Mouse (Mus musculus) midbrain, postnatal 0 days (tissue): ENCODE measurements around the gene Kalrn. TPM values are rescaled to one million over a fixed set of nuclear protein-coding genes. Genes with fewer than 3 reads are reported as not detected.
A peak's percentile ranks its signal among the peaks of the same experiment; 100 is the strongest.

Experiments
- ATAC-seq: fragments of 200-750 bp; cut with Nextera tagmentation; 2 replicates; pipeline ENCODE4 v1.8.0; 2017; ENCODE audit warnings: moderate number of reproducible peaks, mild to moderate bottlenecking, moderate TSS enrichment, moderate library complexity; ENCODE audit not compliant: low FRiP score
- DNase-seq: peaks from one replicate; pipeline ENCODE4 v3.0.0-alpha.2; 2015; ENCODE audit warnings: low spot score
- H3K27ac ChIP-seq: fragments of 300-500 bp; sonication (generic); 2 replicates; pipeline ENCODE4 v1.5.1; 2014; ENCODE audit warnings: low read depth, mild to moderate bottlenecking, low read length, mixed read lengths
- H3K27me3 ChIP-seq: fragments of 300-500 bp; sonication (generic); 2 replicates; pipeline ENCODE4 v1.6.1; 2014; ENCODE audit warnings: low read length, control low read depth, mixed read lengths; ENCODE audit not compliant: insufficient read depth
- H3K36me3 ChIP-seq: fragments of 300-500 bp; sonication (generic); 2 replicates; pipeline ENCODE4 v1.6.1; 2014; ENCODE audit warnings: low read length, control low read depth, mixed read lengths; ENCODE audit not compliant: insufficient read depth
- H3K4me1 ChIP-seq: fragments of 300-500 bp; sonication (generic); 2 replicates; pipeline ENCODE4 v1.6.1; 2014; ENCODE audit warnings: mild to moderate bottlenecking, control low read depth, antibody characterized with exemption, low read length, mixed read lengths; ENCODE audit not compliant: insufficient read depth
- H3K4me2 ChIP-seq: fragments of 300-500 bp; sonication (generic); 2 replicates; pipeline ENCODE4 v1.6.1; 2014; ENCODE audit warnings: low read depth, mild to moderate bottlenecking, low read length, mixed read lengths; ENCODE audit not compliant: poor library complexity, severe bottlenecking
- H3K4me3 ChIP-seq: fragments of 300-500 bp; sonication (generic); 2 replicates; pipeline ENCODE4 v1.5.1; 2014; ENCODE audit warnings: low read depth, mild to moderate bottlenecking, low read length, moderate library complexity
- H3K9ac ChIP-seq: fragments of 300-500 bp; sonication (generic); replicated peaks from 2 replicates; pipeline ENCODE4 v1.6.1; 2014; ENCODE audit warnings: mild to moderate bottlenecking, low read length, moderate library complexity, mixed read lengths; ENCODE audit not compliant: poor library complexity, severe bottlenecking
- H3K9me3 ChIP-seq: fragments of 300-500 bp; sonication (generic); 2 replicates; pipeline ENCODE4 v1.6.1; 2016; ENCODE audit warnings: low read length, control low read depth
- CTCF ChIP-seq: IDR thresholded peaks from 2 replicates; pipeline ENCODE4 v1.5.1; 2016; ENCODE audit warnings: antibody characterized with exemption, mild to moderate bottlenecking
- WGBS: fragments of 180-500 bp; shearing (Covaris S2); extraction: QIAGEN DNeasy Blood & Tissue Kit; methylation state at CpG from one replicate; pipeline ENCODE4 v1.1.7; 2014; 5-methylcytosine and 5-hydroxymethylcytosine counted together
- polyA plus RNA-seq: library from polyadenylated mRNA; unstranded; fragments of >200 nt; fragmentation: Nextera tagmentation; extraction: Ambion mirVana; gene quantifications from 2 replicates; pipeline ENCODE4 v1.2.1, GENCODE M21; 2015
- total RNA-seq: library from RNA; depleted of rRNA; stranded (reverse); fragments of >200 nt; gene quantifications from 2 replicates; pipeline ENCODE4 v1.2.3, GENCODE M21; 2014

Kalrn gene
- total and polyA plus RNA-seq, 2 experiments from 2014 or later, result 23.6 to 128 TPM

- no peaks in the 10 kb centered on the region for H3K9me3 ChIP-seq
- ATAC-seq, result peak; percentile 75
- H3K36me3 ChIP-seq, result no peaks in the 10 kb centered on the region
- peak overlapping the region; percentile 99 for H3K9ac ChIP-seq
- H3K27ac ChIP-seq, result peak overlapping the region; percentile 98
- no peaks in the 10 kb centered on the region for H3K27me3 ChIP-seq
- peak overlapping the region; percentile 97 for H3K4me3 ChIP-seq
- peak; percentile 60 for DNase-seq
- peaks cover 14% of the 10 kb centered on the region; the same call in 1 of the 2 replicates for H3K4me1 ChIP-seq
- under 1% methylated on average over 27 of the region's 42 CpGs for WGBS
- no peak for TF ChIP-seq CTCF
- H3K4me2 ChIP-seq, result peak overlapping the region; percentile 82
Observed at GRCm38 (mm10) chr16:34573856-34574491, 642 bp upstream of the Kalrn start.

DNA sequence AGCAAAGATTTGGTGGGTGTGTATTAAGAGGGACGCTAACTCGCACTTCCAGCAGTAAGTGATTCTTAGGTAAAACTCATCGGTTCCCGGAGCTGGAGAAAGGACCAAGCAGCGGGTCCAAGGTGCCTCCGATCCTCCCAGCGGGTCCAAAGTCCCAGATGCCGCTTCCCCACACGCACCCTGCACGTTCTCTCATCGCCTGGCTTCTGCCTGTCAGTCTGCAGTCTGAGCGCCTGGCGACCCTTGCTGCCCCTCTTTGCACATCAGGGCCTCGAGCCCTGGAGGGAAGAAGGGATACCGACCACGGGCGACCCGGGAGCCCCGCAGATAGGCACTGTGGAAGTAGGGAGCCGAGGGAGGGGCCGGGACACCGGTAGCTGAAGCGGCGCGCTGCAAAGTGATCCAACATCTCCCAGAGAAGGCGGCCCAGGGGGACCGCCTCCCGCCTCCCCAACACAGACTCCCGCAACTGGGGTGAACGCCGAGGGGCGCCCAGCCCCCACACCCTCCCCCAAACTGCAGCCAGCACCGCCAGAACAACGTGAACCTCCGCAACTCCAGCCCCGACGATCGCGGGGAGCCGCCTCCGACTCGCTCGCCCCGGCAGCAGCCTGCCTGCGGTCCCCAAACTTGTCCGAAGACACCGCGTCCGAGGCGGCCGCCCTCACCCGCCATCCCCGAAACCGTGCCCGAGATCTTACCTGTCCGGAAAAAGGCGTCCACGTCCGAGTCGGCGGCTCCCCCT, 754 bp downstream of the Kalrn start:
- Histone ChIP-seq H3K9me3 (no peaks in the 10 kb centered on the region), H3K9ac (peak overlapping the region; percentile 99), H3K4me1 (peaks cover 14% of the 10 kb centered on the region; the same call in 1 of the 2 replicates), H3K4me3 (peak overlapping the region; percentile 97), H3K36me3 (no peaks in the 10 kb centered on the region), H3K4me2 (peak overlapping the region; percentile 82), H3K27ac (peak overlapping the region; percentile 98), H3K27me3 (no peaks in the 10 kb centered on the region)
- no peak for TF ChIP-seq CTCF
- ATAC-seq, result peak; percentile 7
- DNase-seq, result no peak
- under 1% methylated on average over 59 of the region's 61 CpGs for WGBS

DNA sequence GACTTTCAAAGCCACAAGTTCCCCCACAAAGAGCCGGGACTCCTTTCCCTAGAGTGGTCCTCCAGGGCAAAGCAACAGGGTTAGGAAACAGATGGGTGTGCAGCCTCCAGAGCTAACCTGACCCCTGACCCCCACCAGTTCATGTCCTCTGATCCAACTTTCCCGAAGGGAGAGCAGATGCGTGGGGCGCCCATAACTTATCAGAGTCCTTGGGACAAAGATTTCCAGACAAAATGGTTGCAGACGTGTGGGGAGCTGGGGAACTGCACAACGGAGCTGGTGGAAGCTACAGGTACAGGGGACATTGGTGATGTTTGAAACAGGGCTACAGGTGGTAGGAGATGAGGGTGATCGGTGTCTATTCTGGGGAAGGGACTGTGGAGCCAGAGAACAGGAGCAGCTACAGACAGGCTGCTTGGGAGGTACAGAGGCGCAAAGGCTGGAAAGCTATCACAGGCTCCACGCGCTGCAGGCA, 1.4 kb downstream of the Kalrn start:
- 2% methylated on average over 10 of the region's 10 CpGs for WGBS
- 0 out of 2 replicates have a peak overlapping the region, but pooled peaks have one; percentile 98 for H3K27ac ChIP-seq
- 0 out of 2 replicates have a peak, but pooled peaks have one; percentile 17 for ATAC-seq

GRCm38 (mm10) chr16:34569897-34570296, 3.4 kb downstream of the Kalrn start:
- no peak overlapping the region for H3K9ac ChIP-seq
- no peak for TF ChIP-seq CTCF
- no peaks in the 10 kb centered on the region for H3K27me3 ChIP-seq
- DNase-seq (no peak), ATAC-seq (no peak)
- peaks cover 19% of the 10 kb centered on the region; the same call in 1 of the 2 replicates for H3K4me1 ChIP-seq
- no peak overlapping the region for H3K4me3 ChIP-seq
- H3K4me2 ChIP-seq, result no peak overlapping the region
- 65% methylated on average over 2 of the region's 2 CpGs for WGBS
- no peak overlapping the region for H3K27ac ChIP-seq
- no peaks in the 10 kb centered on the region for H3K36me3 ChIP-seq
- H3K9me3 ChIP-seq, result no peaks in the 10 kb centered on the region

More for the DNA sequence above, 1.4 kb downstream of the Kalrn start:
- peaks cover 14% of the 10 kb centered on the region; the same call in 1 of the 2 replicates for H3K4me1 ChIP-seq
- H3K4me2 ChIP-seq, result peak overlapping the region; percentile 82
- H3K9me3 ChIP-seq, result no peaks in the 10 kb centered on the region
- no peaks in the 10 kb centered on the region for H3K36me3 ChIP-seq
- H3K27me3 ChIP-seq, result no peaks in the 10 kb centered on the region
- H3K9ac ChIP-seq, result peak overlapping the region; percentile 99; the same call in 1 of the 2 replicates
- peak; percentile 40 for DNase-seq
- peak overlapping the region; percentile 97 for H3K4me3 ChIP-seq
- peak; percentile 57 for TF ChIP-seq CTCF

DNA sequence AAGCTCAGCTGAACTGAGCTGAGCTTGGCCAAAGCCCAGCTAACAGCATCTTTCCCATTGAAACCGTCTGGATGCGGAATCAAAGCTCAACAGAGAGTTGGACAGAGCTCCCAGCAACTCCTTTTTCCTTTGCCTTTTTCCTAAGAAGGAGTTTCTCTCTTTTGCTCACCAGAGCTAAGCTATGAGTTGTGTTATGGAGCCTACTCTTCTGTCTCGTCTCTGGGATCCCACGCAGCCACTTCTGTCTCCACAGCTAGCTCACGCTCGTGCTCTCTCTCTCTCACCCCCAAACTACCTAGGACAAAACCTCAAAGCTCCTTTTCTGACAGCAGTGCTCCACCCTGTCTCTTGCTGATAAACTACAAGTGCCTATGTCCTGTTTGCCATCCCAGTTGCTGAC, 4.5 kb downstream of the Kalrn start:
- Histone ChIP-seq H3K9me3 (no peaks in the 10 kb centered on the region), H3K36me3 (no peaks in the 10 kb centered on the region), H3K4me2 (no peak overlapping the region), H3K27ac (no peak overlapping the region), H3K27me3 (no peaks in the 10 kb centered on the region), H3K4me3 (no peak overlapping the region), H3K4me1 (peaks cover 21% of the 10 kb centered on the region; the same call in 1 of the 2 replicates), H3K9ac (no peak overlapping the region)
- no peak for TF ChIP-seq CTCF
- ATAC-seq (no peak), DNase-seq (no peak)
- WGBS, result 81% methylated on average over 6 of the region's 6 CpGs
